Mouse (Mus musculus): ENCODE results near the gene Fam57b. TPM values are rescaled to one million over a fixed set of nuclear protein-coding genes. Genes with fewer than 3 reads are reported as not detected.

Fam57b gene
- polyA plus RNA-seq, 1 experiment from 2014 or later = 12.7 TPM

DNA sequence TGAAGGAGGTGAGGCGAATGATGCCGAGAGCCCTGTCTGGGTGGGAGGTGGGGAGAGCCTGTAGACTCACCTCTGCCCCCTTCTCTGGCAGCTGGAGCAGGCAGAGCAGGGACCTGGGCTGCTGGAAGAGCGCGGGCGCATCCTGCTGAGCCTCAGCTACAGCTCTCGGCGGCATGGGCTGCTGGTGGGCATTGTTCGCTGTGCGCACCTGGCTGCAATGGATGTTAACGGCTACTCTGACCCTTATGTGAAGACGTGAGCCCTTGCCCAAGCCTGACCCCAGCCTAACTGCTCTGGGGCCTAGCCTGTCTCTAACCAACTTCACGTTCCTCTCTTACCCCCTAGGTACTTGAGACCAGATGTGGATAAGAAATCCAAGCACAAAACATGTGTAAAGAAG, 53.7 kb downstream of the Fam57b start:
- peaks cover 57% of the 10 kb centered on the region for H3K36me3 ChIP-seq
- no peak overlapping the region for H3K4me3 ChIP-seq
- WGBS = 32% methylated on average over 12 of the region's 12 CpGs
- peaks cover 50% of the 10 kb centered on the region for H3K4me1 ChIP-seq (replicated peaks)
- H3K27ac ChIP-seq = 0 out of 2 replicates have a peak overlapping the region, but pooled peaks have one; percentile 24
- no peaks in the 10 kb centered on the region for H3K9me3 ChIP-seq
- H3K27me3 ChIP-seq (ENCODE audit: insufficient read depth, poor library complexity, severe bottlenecking) = peaks cover 49% of the 10 kb centered on the region
- no peak for DNase-seq (ENCODE audit: low spot score)

DNA sequence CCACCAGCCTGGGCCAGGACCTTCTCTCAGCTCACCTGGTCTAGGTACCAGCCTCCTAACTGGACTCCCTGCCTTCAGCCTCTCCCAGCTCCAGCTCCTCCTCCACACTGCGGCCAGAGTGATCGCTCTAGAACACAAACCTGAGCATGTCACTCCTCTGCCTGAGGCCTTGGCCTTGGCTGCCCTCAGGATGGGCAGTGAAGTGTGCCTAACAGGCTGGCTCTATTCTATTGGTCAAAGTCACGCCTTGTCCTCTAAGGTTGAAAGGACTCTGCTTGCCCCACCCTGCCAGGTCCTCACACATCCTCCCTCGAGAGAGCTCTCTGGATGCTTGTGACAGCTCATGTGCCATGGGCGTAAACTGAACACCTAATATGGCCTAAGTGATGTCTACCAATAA, 56.0 kb downstream of the Fam57b start:
- Histone ChIP-seq H3K4me1 (replicated peaks) (peaks cover 36% of the 10 kb centered on the region), H3K27ac (no peak overlapping the region)
- WGBS = 95% methylated on average over 5 of the region's 5 CpGs

DNA sequence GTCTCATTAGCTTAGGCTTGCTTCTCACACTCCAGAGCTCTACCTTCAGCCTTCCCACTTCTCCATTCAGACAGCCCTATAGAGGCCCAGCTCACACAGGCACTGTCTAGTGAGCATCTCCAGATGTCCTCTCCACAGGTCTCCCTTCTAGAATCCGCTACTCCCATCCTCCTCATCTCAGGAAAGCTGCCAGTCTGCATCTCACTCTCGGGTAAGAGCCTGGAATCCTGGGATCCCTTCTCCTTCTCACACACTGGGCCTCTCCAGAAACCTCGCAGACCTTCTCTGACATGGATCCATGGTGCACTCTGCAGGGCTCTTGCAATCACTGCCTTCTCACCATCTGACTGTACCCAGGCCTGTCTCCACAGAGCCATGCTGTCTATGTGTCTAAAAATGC, 58.2 kb downstream of the Fam57b start:
- Histone ChIP-seq H3K36me3 (peaks cover 98% of the 10 kb centered on the region), H3K27ac (no peak overlapping the region), H3K27me3 (ENCODE audit: insufficient read depth, poor library complexity, severe bottlenecking) (peaks cover 9% of the 10 kb centered on the region), H3K4me3 (no peak overlapping the region), H3K4me1 (replicated peaks) (peaks cover 22% of the 10 kb centered on the region), H3K9me3 (no peaks in the 10 kb centered on the region)
- WGBS = 89% methylated on average over 3 of the region's 3 CpGs
- DNase-seq (ENCODE audit: low spot score) = no peak

More for the DNA sequence above, 56.0 kb downstream of the Fam57b start:
- H3K36me3 ChIP-seq = peaks cover 80% of the 10 kb centered on the region
- no peak overlapping the region for H3K4me3 ChIP-seq
- H3K9me3 ChIP-seq = no peaks in the 10 kb centered on the region
- H3K27me3 ChIP-seq (ENCODE audit: insufficient read depth, poor library complexity, severe bottlenecking) = peaks cover 31% of the 10 kb centered on the region
- no peak for DNase-seq (ENCODE audit: low spot score)

DNA sequence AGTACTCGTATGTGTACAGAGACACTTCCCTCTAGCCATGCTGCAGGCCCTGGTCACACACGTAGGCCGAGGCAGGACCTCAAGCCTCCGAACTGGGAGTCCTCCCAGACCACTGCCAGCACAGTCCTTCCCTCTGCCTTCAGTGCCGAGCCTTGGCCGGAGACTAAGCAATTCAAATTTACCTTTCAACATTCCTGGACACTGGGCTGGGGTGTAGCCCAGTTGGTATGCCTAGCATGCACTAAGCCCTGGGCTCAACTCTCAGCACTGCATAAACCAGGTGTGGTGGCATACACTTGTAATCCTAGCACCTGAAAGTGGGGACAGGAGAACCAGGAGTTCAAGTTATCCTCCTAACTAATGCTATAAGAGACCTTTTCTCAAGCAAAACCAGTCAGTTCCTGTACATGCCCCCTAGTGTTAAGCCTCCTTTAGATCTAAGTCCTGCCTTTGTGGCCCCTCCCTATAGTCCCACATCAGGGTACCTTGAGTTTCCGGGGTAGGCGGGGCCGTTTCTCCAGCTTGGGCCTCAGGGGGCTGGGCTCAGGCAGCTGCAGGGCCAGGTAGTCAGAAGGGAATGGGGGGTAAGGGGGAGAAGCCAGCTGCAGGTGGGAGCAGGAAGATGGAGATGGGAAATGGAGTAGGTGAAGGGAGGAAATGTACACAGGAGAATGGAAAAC, 59.4 kb downstream of the Fam57b start:
- Histone ChIP-seq H3K27ac (no peak overlapping the region), H3K36me3 (peaks cover 89% of the 10 kb centered on the region), H3K4me3 (no peak overlapping the region), H3K4me1 (replicated peaks) (peaks cover 19% of the 10 kb centered on the region), H3K9me3 (no peaks in the 10 kb centered on the region), H3K27me3 (ENCODE audit: insufficient read depth, poor library complexity, severe bottlenecking) (no peaks in the 10 kb centered on the region)
- WGBS = 80% methylated on average over 9 of the region's 9 CpGs
- no peak for DNase-seq (ENCODE audit: low spot score)

DNA sequence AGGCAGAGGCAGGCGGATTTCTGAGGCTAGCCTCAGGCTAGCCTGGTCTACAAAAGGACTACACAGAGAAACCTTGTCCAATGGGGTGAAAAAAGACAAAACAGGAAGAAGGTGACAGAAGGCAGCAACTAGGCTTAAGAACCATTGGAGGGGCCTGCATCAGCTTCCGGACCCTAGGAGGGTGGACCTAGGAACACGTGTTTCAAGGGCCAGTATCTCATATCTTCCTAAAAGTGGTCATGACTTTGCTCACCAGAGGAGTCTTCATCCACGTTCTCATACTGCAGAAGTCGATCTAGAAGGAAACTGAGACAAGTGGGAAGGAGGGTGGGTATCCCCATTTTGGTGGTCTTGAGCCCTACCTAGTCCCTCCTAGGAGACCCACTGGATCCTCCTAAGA, 63.5 kb downstream of the Fam57b start:
- H3K4me1 ChIP-seq (replicated peaks) = peaks cover 39% of the 10 kb centered on the region
- peak overlapping the region; percentile 68 for H3K4me3 ChIP-seq
- WGBS = 77% methylated on average over 5 of the region's 5 CpGs
- H3K9me3 ChIP-seq = no peaks in the 10 kb centered on the region
- no peaks in the 10 kb centered on the region for H3K27me3 ChIP-seq (ENCODE audit: insufficient read depth, poor library complexity, severe bottlenecking)
- peak overlapping the region; percentile 95 for H3K27ac ChIP-seq
- DNase-seq (ENCODE audit: low spot score) = no peak
- H3K36me3 ChIP-seq = peaks cover 77% of the 10 kb centered on the region

DNA sequence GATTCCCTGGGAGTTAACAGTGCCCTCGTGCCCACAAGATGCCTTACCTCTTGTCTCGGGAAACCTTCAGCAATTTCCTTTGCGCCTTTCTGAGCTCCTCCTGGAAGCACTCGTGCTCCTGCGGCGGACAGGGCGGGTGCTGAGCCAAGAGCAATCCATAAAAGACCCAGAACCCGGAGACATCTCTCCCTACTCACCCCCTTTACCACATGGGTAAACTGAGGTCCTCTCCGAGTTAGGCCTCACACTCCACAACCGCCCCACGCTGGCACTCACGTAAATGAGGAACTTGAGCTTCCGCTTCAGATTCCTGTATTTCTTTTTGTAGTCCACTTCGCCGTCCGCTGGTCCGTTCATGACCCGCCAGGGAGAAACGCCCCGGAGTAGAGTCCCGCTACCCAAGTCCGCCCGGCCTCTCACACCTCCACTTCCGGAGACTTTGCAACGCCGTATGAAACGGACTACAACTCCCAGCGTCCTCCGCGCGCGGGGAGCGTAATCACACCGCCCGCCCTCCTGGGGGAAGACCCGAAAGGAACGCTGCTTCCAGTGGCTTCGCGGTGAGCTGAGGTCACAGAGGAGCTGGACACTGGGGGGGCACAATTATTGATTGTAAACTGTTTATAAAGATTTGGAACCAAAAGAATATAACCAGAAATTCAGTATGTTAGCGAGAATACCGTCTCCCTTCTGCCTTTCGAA, 64.1 kb downstream of the Fam57b start, which contains the start of gene Hirip3:
Gene Hirip3 (plus strand): TSS at position 544 of the 702 bp plus-strand sequence.
- peak; percentile 94 for DNase-seq (ENCODE audit: low spot score)
- Histone ChIP-seq H3K27ac (peak within 1 kb of the TSS; percentile 95), H3K9me3 (no peaks in the 10 kb centered on the region), H3K4me3 (peak within 1 kb of the TSS; percentile 68), H3K4me1 (replicated peaks) (peaks cover 39% of the 10 kb centered on the region), H3K36me3 (peaks cover 77% of the 10 kb centered on the region), H3K27me3 (ENCODE audit: insufficient read depth, poor library complexity, severe bottlenecking) (no peaks in the 10 kb centered on the region)
- WGBS = 3% methylated on average over 42 of the region's 42 CpGs

DNA sequence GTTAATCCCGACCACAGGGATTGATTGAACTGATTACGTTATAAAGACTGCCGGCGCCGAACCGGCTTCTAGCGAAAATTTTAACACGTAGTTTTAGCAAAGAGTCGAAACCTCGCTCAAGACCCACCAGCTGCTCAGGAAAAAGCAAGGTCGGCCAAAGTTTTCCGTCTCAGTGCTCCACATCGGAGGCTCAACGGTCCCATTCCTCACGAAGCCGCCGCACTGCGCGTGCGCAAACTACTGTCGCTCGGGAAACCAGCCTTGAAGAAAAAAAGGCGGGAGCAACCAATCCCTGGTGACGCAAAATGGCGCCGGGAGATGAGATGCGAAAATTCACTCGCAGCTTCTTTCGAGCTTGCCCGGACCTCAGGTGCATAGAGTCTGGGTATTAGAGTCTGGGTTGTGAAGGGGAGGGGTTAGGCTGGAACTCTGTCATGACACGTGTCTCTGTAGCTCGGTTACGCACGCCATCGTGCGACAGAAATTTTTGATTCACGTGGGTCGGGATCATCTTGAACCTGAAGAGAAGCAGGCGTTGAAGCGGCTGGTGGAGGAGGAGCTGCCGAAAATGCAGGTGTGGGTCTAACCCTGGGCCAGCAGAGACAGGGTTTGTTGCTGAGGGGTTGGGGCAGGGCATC, 64.8 kb downstream of the Fam57b start, which contains the start of gene Ino80e:
Gene Ino80e (minus strand): TSS at position 231 of the 638 bp plus-strand sequence.
- H3K9me3 ChIP-seq = no peaks in the 10 kb centered on the region

DNA sequence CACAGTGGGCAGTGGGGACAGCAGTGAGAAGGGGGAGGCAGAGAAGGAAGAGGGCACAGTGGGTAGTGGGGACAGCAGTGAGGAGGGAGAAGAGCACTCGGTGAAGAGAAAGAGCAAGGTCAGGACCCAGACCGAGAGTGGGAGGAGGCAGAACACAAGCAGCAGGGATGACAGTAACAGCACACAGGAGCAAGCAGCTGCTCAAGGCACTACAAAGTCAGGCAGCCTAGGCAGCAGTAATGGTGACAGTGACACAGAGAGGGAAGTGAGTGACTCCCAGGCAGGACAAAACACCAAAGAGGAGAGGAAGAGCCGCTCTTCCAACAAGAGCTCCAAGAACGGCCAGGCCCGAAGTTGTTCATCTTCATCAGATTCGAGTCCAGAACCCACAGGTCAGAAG, 66.3 kb downstream of the Fam57b start:
- 62% methylated on average over 6 of the region's 6 CpGs for WGBS
- Histone ChIP-seq H3K9me3 (no peaks in the 10 kb centered on the region), H3K4me1 (replicated peaks) (peaks cover 36% of the 10 kb centered on the region), H3K36me3 (peaks cover 77% of the 10 kb centered on the region), H3K27ac (peak overlapping the region; percentile 95), H3K4me3 (peak overlapping the region; percentile 68), H3K27me3 (ENCODE audit: insufficient read depth, poor library complexity, severe bottlenecking) (no peaks in the 10 kb centered on the region)
- no peak for DNase-seq (ENCODE audit: low spot score)

More for the DNA sequence above, 64.8 kb downstream of the Fam57b start, which contains the start of gene Ino80e:
- peak within 1 kb of the TSS; percentile 68 for H3K4me3 ChIP-seq
- H3K27me3 ChIP-seq (ENCODE audit: insufficient read depth, poor library complexity, severe bottlenecking) = no peaks in the 10 kb centered on the region
- peaks cover 39% of the 10 kb centered on the region for H3K4me1 ChIP-seq (replicated peaks)
- peaks cover 77% of the 10 kb centered on the region for H3K36me3 ChIP-seq
- H3K27ac ChIP-seq = peak within 1 kb of the TSS; percentile 95
- DNase-seq (ENCODE audit: low spot score) = peak; percentile 95
- WGBS = under 1% methylated on average over 41 of the region's 41 CpGs

DNA sequence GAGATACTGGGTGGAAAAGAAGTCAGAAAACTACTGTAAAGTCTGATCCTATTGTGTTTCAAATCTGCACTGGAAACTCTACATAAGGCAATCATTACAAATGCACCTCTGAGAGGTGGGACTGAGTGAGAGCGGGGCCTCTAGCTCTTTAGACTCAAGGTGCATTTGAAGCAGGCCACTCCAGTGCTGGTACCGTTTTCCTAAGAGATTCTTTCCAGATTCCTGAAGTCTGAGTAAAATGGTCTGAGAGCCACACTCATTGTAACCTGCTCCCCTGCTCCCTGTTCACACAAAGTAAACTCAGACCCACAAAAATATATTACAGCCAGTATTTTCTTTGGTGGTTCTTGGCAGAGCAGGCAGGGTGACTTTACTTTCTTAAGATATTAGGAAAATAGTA, 70.1 kb downstream of the Fam57b start:
- DNase-seq (ENCODE audit: low spot score) = no peak
- Histone ChIP-seq H3K4me3 (no peak overlapping the region), H3K9me3 (no peaks in the 10 kb centered on the region), H3K4me1 (replicated peaks) (peaks cover 23% of the 10 kb centered on the region), H3K36me3 (peaks cover 94% of the 10 kb centered on the region), H3K27ac (no peak overlapping the region), H3K27me3 (ENCODE audit: insufficient read depth, poor library complexity, severe bottlenecking) (no peaks in the 10 kb centered on the region)
- WGBS = 91% methylated on average over 2 of the region's 2 CpGs

DNA sequence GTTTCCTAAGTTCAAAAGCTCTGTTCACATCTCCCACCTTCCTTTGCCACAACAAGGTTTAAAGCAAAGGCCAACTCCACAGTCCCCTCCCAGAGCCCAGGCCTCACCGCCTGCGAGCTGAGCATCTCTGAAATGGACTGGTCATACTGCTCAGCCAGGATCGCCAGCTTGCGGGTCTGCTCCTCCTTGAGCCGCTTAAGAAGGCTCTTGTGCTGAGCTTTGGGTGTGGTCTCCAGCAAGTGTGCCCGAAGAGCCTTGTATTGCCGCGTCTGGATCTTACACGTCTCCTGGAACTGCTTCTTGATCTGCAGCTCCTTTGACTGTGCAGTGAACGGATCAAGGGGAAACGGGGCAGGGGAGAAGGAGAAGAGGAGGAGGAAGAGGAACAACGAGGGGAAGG, 70.5 kb downstream of the Fam57b start:
- peaks cover 99% of the 10 kb centered on the region for H3K36me3 ChIP-seq
- no peak for DNase-seq (ENCODE audit: low spot score)
- no peak overlapping the region for H3K4me3 ChIP-seq
- H3K27ac ChIP-seq = no peak overlapping the region
- H3K9me3 ChIP-seq = no peaks in the 10 kb centered on the region
- 89% methylated on average over 12 of the region's 12 CpGs for WGBS
- peaks cover 18% of the 10 kb centered on the region for H3K4me1 ChIP-seq (replicated peaks)
- H3K27me3 ChIP-seq (ENCODE audit: insufficient read depth, poor library complexity, severe bottlenecking) = no peaks in the 10 kb centered on the region

DNA sequence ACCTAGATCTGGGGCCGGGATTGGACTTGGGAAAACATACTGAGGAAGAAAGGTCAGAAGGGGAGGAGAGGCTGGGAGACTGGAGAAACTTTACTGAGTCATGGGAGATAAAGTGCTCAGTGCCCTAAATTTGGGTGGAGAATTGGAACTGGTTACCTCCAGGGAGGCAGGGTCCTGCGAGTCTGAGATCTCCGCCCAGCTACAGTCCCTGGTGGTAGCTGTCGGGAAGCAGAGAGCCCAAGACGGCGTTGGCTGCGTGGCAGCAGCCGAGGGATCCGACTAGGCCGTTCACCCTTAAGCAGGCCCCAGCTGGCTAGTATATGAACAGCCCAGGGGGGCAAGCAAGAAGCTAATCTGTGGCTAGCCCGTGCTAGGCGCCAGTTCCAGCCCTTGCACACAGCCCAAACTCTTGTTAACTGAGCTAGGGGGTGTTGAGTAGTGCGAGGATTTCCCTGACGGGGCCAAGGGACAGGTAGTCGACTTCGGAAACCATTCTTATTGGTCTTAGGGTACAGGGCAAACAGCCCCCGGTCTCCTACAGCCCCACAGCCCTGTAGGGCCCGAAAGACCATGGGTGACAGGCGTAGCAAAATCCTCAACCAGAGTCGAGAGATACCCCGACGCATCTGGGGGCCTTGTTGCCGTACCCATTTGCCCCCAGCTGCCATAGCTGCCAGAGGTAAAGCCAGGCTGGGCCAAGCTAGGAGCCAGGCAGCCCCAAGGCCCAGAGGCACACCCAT, 72.5 kb downstream of the Fam57b start:
- Histone ChIP-seq H3K4me3 (no peak overlapping the region; the same call in 1 of the 2 replicates), H3K9me3 (no peaks in the 10 kb centered on the region), H3K27ac (no peak overlapping the region), H3K4me1 (replicated peaks) (no peaks in the 10 kb centered on the region), H3K27me3 (ENCODE audit: insufficient read depth, poor library complexity, severe bottlenecking) (no peaks in the 10 kb centered on the region), H3K36me3 (peaks cover 100% of the 10 kb centered on the region)
- 93% methylated on average over 23 of the region's 23 CpGs for WGBS
- no peak for DNase-seq (ENCODE audit: low spot score)

DNA sequence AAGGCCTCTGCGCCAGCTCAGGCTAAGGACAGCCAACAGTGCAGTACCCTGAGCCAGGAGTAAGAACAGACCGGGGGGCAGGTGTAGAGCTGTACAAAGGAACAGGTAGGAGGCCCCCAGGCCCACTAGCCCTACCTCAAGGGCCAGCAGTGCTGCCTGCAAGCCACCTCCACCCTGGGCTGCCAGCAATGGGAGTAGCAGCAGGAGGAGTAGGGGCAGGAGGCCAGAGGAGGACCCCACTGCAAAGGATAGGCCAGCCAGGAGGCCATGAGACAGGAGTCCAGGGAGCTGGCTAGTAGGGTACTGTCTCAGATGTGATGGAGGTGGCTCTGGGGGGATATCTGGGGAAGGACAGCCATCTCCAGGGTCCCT, 73.0 kb downstream of the Fam57b start:
- H3K4me1 ChIP-seq (replicated peaks) = no peaks in the 10 kb centered on the region
- no peaks in the 10 kb centered on the region for H3K27me3 ChIP-seq (ENCODE audit: insufficient read depth, poor library complexity, severe bottlenecking)
- WGBS = 98% methylated on average over 2 of the region's 2 CpGs
- peaks cover 100% of the 10 kb centered on the region for H3K36me3 ChIP-seq
- H3K9me3 ChIP-seq = no peaks in the 10 kb centered on the region
- no peak overlapping the region for H3K27ac ChIP-seq
- no peak overlapping the region for H3K4me3 ChIP-seq
- no peak for DNase-seq (ENCODE audit: low spot score)
